Mouse (Mus musculus) midbrain, embryonic 13.5 days (tissue): Measurements from ENCODE around the gene Gm42878. TPM values are rescaled to one million over a fixed set of nuclear protein-coding genes. Genes with fewer than 3 reads are reported as not detected.

Source experiments
- ATAC-seq: fragments of 200-750 bp; cut with Nextera tagmentation; 2 replicates; pipeline ENCODE4 v1.8.0; 2017; ENCODE audit warnings: mild to moderate bottlenecking, moderate TSS enrichment, moderate library complexity
- H3K27ac ChIP-seq: fragments of 300-500 bp; sonication (generic); 2 replicates; pipeline ENCODE4 v1.5.1; 2015; ENCODE audit warnings: inconsistent platforms, mild to moderate bottlenecking, moderate library complexity
- H3K27me3 ChIP-seq: fragments of 300-500 bp; sonication (generic); 2 replicates; pipeline ENCODE4 v1.6.1; 2015; ENCODE audit warnings: mild to moderate bottlenecking, inconsistent platforms
- H3K36me3 ChIP-seq: fragments of 300-500 bp; sonication (generic); 2 replicates; pipeline ENCODE4 v1.6.1; 2015; ENCODE audit warnings: mild to moderate bottlenecking, inconsistent platforms
- H3K4me1 ChIP-seq: fragments of 300-500 bp; sonication (generic); replicated peaks from 2 replicates; pipeline ENCODE4 v1.6.1; 2015; ENCODE audit warnings: inconsistent platforms
- H3K4me2 ChIP-seq: fragments of 300-500 bp; sonication (generic); replicated peaks from 2 replicates; pipeline ENCODE4 v1.6.1; 2015; ENCODE audit warnings: moderate library complexity, mild to moderate bottlenecking, inconsistent platforms
- H3K4me3 ChIP-seq: fragments of 300-500 bp; sonication (generic); replicated peaks from 2 replicates; pipeline ENCODE4 v1.5.1; 2015; ENCODE audit warnings: mild to moderate bottlenecking, inconsistent platforms
- H3K9ac ChIP-seq: fragments of 300-500 bp; sonication (generic); replicated peaks from 2 replicates; pipeline ENCODE4 v1.6.1; 2015; ENCODE audit warnings: mild to moderate bottlenecking, inconsistent platforms
- H3K9me3 ChIP-seq: fragments of 300-500 bp; sonication (generic); 2 replicates; pipeline ENCODE4 v1.6.1; 2016; ENCODE audit warnings: mild to moderate bottlenecking, inconsistent platforms
- WGBS: fragments of 180-500 bp; shearing (Covaris S2); methylation state at CpG from one replicate; pipeline ENCODE4 v1.1.7; 2015; 5-methylcytosine and 5-hydroxymethylcytosine counted together
- polyA plus RNA-seq: library from polyadenylated mRNA; unstranded; fragments of >200 nt; fragmentation: Nextera tagmentation; extraction: Ambion mirVana; gene quantifications from 2 replicates; pipeline ENCODE4 v1.2.1, GENCODE M21; 2015

Gm42878 gene
- polyA plus RNA-seq = not detected in 2 replicates

GRCm38 (mm10) chr5:121544910-121545792, at the start of gene Gm42878, which contains the start of gene Adam1a:
Gene Gm42878, minus strand, starts transcription at chr5:121545482.
Gene Adam1a, minus strand, starts transcription at chr5:121545482.
- no peaks in the 10 kb centered on the region for H3K36me3 ChIP-seq
- no peaks in the 10 kb centered on the region for H3K27me3 ChIP-seq
- ATAC-seq = peak; percentile 70
- H3K9ac ChIP-seq = peak within 1 kb of the TSS; percentile 99
- peak within 1 kb of the TSS; percentile 96 for H3K27ac ChIP-seq
- no peaks in the 10 kb centered on the region for H3K9me3 ChIP-seq
- under 1% methylated on average over 50 of the region's 97 CpGs for WGBS
- peak within 1 kb of the TSS; percentile 99 for H3K4me3 ChIP-seq
- H3K4me2 ChIP-seq = peak within 1 kb of the TSS; percentile 83
- H3K4me1 ChIP-seq = peaks cover 36% of the 10 kb centered on the region

- Histone ChIP-seq H3K4me1 (peaks cover 21% of the 10 kb centered on the region), H3K27ac (no peak overlapping the region), H3K27me3 (peaks cover 8% of the 10 kb centered on the region), H3K4me3 (no peak overlapping the region), H3K9me3 (no peaks in the 10 kb centered on the region), H3K9ac (no peak overlapping the region), H3K36me3 (no peaks in the 10 kb centered on the region), H3K4me2 (no peak overlapping the region)
- 91% methylated on average over 6 of the region's 6 CpGs for WGBS
- ATAC-seq = no peak
These were observed 49.5 kb upstream of the Gm42878 start for GRCm38 (mm10) chr5:121594714-121595313.

- Histone ChIP-seq H3K4me1 (peaks cover 21% of the 10 kb centered on the region), H3K9me3 (no peaks in the 10 kb centered on the region), H3K9ac (peak within 1 kb of the TSS; percentile 76), H3K4me3 (peak within 1 kb of the TSS; percentile 65), H3K36me3 (no peaks in the 10 kb centered on the region), H3K27me3 (peaks cover 8% of the 10 kb centered on the region), H3K27ac (peak within 1 kb of the TSS; percentile 49), H3K4me2 (peak within 1 kb of the TSS; percentile 98)
- 2% methylated on average over 47 of the region's 47 CpGs for WGBS
- ATAC-seq = peak; percentile 86
These were observed 48.4 kb upstream of the Gm42878 start, which contains the start of gene Aldh2 for GRCm38 (mm10) chr5:121593451-121594401. Gene Aldh2, minus strand, starts transcription at chr5:121593824.

- Histone ChIP-seq H3K4me2 (peak overlapping the region; percentile 98), H3K4me3 (peak overlapping the region; percentile 65), H3K27ac (no peak overlapping the region), H3K9ac (peak overlapping the region; percentile 76), H3K27me3 (peaks cover 8% of the 10 kb centered on the region), H3K9me3 (no peaks in the 10 kb centered on the region), H3K36me3 (no peaks in the 10 kb centered on the region), H3K4me1 (peaks cover 21% of the 10 kb centered on the region)
- WGBS = 4% methylated on average over 33 of the region's 33 CpGs
- peak; percentile 77 for ATAC-seq
These were observed 47.6 kb upstream of the Gm42878 start for GRCm38 (mm10) chr5:121592816-121593407.

GRCm38 (mm10) chr5:121592064-121592815, 47.0 kb upstream of the Gm42878 start:
- Histone ChIP-seq H3K9me3 (no peaks in the 10 kb centered on the region), H3K27me3 (peaks cover 3% of the 10 kb centered on the region; the same call in 1 of the 2 replicates), H3K4me1 (peaks cover 21% of the 10 kb centered on the region), H3K36me3 (no peaks in the 10 kb centered on the region), H3K4me2 (peak overlapping the region; percentile 98), H3K4me3 (peak overlapping the region; percentile 65), H3K27ac (no peak overlapping the region), H3K9ac (no peak overlapping the region)
- WGBS = 68% methylated on average over 11 of the region's 11 CpGs
- no peak for ATAC-seq

- Histone ChIP-seq H3K27me3 (peaks cover 3% of the 10 kb centered on the region; the same call in 1 of the 2 replicates), H3K4me3 (no peak overlapping the region), H3K4me1 (peaks cover 21% of the 10 kb centered on the region), H3K27ac (no peak overlapping the region), H3K4me2 (no peak overlapping the region), H3K9me3 (no peaks in the 10 kb centered on the region), H3K9ac (no peak overlapping the region), H3K36me3 (no peaks in the 10 kb centered on the region)
- ATAC-seq = no peak
- WGBS = 80% methylated on average over 11 of the region's 11 CpGs
These were observed 46.3 kb upstream of the Gm42878 start for GRCm38 (mm10) chr5:121591417-121592063.

GRCm38 (mm10) chr5:121589928-121590327, 44.6 kb upstream of the Gm42878 start:
- WGBS = 90% methylated on average over 6 of the region's 6 CpGs
- Histone ChIP-seq H3K9ac (no peak overlapping the region), H3K4me2 (no peak overlapping the region), H3K4me3 (no peak overlapping the region), H3K9me3 (no peaks in the 10 kb centered on the region), H3K4me1 (peaks cover 21% of the 10 kb centered on the region), H3K27me3 (peaks cover 3% of the 10 kb centered on the region; the same call in 1 of the 2 replicates), H3K27ac (no peak overlapping the region), H3K36me3 (no peaks in the 10 kb centered on the region)
- no peak for ATAC-seq

- ATAC-seq = no peak
- no peak overlapping the region for H3K4me2 ChIP-seq
- H3K27me3 ChIP-seq = no peaks in the 10 kb centered on the region
- H3K36me3 ChIP-seq = no peaks in the 10 kb centered on the region
- no peak overlapping the region for H3K27ac ChIP-seq
- no peaks in the 10 kb centered on the region for H3K9me3 ChIP-seq
- 77% methylated on average over 6 of the region's 6 CpGs for WGBS
- no peaks in the 10 kb centered on the region for H3K4me1 ChIP-seq
- H3K4me3 ChIP-seq = no peak overlapping the region
- no peak overlapping the region for H3K9ac ChIP-seq
These were observed 41.2 kb upstream of the Gm42878 start for GRCm38 (mm10) chr5:121586400-121587039.

GRCm38 (mm10) chr5:121585699-121586098, 40.4 kb upstream of the Gm42878 start:
- Histone ChIP-seq H3K27me3 (no peaks in the 10 kb centered on the region), H3K4me1 (no peaks in the 10 kb centered on the region), H3K9ac (no peak overlapping the region), H3K9me3 (no peaks in the 10 kb centered on the region), H3K36me3 (no peaks in the 10 kb centered on the region), H3K4me2 (no peak overlapping the region), H3K27ac (no peak overlapping the region), H3K4me3 (no peak overlapping the region)
- ATAC-seq = no peak
- WGBS = 79% methylated on average over 5 of the region's 5 CpGs

GRCm38 (mm10) chr5:121585005-121585404, 39.7 kb upstream of the Gm42878 start:
- Histone ChIP-seq H3K4me3 (no peak overlapping the region), H3K27me3 (no peaks in the 10 kb centered on the region), H3K36me3 (peaks cover 4% of the 10 kb centered on the region), H3K9me3 (no peaks in the 10 kb centered on the region), H3K9ac (no peak overlapping the region), H3K27ac (no peak overlapping the region), H3K4me2 (no peak overlapping the region), H3K4me1 (no peaks in the 10 kb centered on the region)
- ATAC-seq = no peak
- 96% methylated on average over 10 of the region's 10 CpGs for WGBS
